Mouse (Mus musculus) MEL (cell line): ENCODE measurements around the gene Il27.

ENCODE experiments used
- CTCF ChIP-seq, 3 experiments: IDR thresholded peaks in 2 of 3; conservative IDR thresholded peaks in 1 of 3; 2 replicates each; pipeline ENCODE4 v1.5.1; 2011 to 2012; ENCODE audit warnings: low read length in 3 of 3, low read depth in 2 of 3, mild to moderate bottlenecking in 2 of 3, improper control_type of control experiment in 1 of 3, inconsistent platforms in 1 of 3, mixed read lengths in 1 of 3, moderate library complexity in 1 of 3; ENCODE audit not compliant: control insufficient read depth in 1 of 3, insufficient read depth in 1 of 3, poor library complexity in 1 of 3, severe bottlenecking in 1 of 3
- EP300 ChIP-seq, 2 experiments: IDR thresholded peaks; 2 replicates each; pipeline ENCODE4 v1.6.1; 2011; ENCODE audit warnings: improper control_type of control experiment in 2 of 2, low read length in 2 of 2, low read depth in 1 of 2, mild to moderate bottlenecking in 1 of 2
- ETS1 ChIP-seq: IDR thresholded peaks from 2 replicates; pipeline ENCODE4 v1.6.1; 2012; ENCODE audit warnings: low read depth, mild to moderate bottlenecking, inconsistent platforms, low read length, improper control_type of control experiment, moderate library complexity
- MYB ChIP-seq: IDR thresholded peaks from 2 replicates; pipeline ENCODE4 v1.6.1; 2011; ENCODE audit warnings: mild to moderate bottlenecking, low read depth, low read length, improper control_type of control experiment
- POLR2A ChIP-seq, 2 experiments: IDR thresholded peaks; 2 replicates each; pipeline ENCODE4 v1.6.1; 2011 to 2012; ENCODE audit warnings: low read length in 2 of 2, mild to moderate bottlenecking in 2 of 2, control low read depth in 1 of 2, improper control_type of control experiment in 1 of 2, low read depth in 1 of 2, moderate library complexity in 1 of 2; ENCODE audit not compliant: control insufficient read depth in 1 of 2, insufficient read depth in 1 of 2, poor library complexity in 1 of 2
- TCF12 ChIP-seq: IDR thresholded peaks from 2 replicates; pipeline ENCODE4 v1.6.1; 2014; ENCODE audit warnings: low read depth, mild to moderate bottlenecking, inconsistent platforms, low read length, improper control_type of control experiment, moderate library complexity

- TF ChIP-seq CTCF (IDR thresholded peaks at IDR 0.05 in 2 of 3, conservative IDR thresholded peaks at IDR 0.05 in 1 of 3; ENCODE audit: control insufficient read depth in 1 of 3, insufficient read depth in 1 of 3, low read depth in 2 of 3, low read length in 3 of 3, poor library complexity in 1 of 3, severe bottlenecking in 1 of 3), result no peak
- TF ChIP-seq EP300 (IDR thresholded peaks at IDR 0.05; ENCODE audit: low read depth in 1 of 2, low read length in 2 of 2), result no peak
- no peak for TF ChIP-seq TCF12
- no peak for TF ChIP-seq ETS1
- no peak for TF ChIP-seq POLR2A (IDR thresholded peaks at IDR 0.05; ENCODE audit: control insufficient read depth in 1 of 2, insufficient read depth in 1 of 2, low read depth in 1 of 2, low read length in 2 of 2, poor library complexity in 1 of 2)
- no peak for TF ChIP-seq MYB
Measured at GRCm38 (mm10) chr7:126629915-126630314, 35.2 kb upstream of the Il27 start.
